Mouse (Mus musculus): ENCODE measurements around the gene Bco2.

The Bco2 gene

DNA sequence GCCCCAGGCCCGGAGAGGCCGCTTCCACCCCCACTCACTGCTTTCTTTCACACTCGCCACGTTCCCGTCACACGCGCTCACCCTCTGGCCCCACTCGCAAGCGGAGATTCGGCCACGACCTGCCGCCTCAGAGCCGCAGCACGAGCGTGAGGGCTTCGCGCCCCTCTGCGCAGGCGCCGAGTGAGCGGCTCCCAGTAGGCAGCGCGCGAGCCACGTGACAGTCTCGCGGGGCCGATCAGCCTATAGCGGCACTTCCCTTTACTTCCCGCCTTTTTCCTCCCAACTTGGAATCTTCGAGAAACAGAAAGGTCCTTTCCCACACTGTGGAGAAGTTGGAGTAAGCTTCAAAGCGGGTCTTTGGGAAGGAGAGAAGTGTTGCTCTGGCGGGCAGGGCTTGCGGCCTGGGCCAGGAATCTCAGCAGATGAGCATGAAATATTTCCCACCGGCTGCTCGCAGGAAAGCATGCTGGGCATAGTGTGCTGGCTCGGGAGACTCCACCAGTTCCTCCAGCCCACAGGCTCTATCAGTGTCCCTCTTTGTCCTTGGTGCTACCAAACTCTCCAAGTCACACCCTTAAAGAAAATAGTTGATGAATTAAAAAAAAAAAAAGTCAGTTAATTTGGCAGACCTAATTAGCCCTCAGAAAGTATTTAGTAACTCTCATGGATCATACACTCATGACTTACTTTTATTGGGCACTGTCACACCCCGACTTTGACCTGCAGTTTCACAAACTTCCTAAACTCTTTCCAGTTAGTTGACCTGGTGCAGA lies 6.3 kb upstream of the Bco2 start, which contains the start of gene Tex12:
Gene Tex12 (minus strand): TSS at position 181 of the 773 bp plus-strand sequence.
- DNase-seq (ENCODE audit: low read depth, low spot score) = no peak

DNA sequence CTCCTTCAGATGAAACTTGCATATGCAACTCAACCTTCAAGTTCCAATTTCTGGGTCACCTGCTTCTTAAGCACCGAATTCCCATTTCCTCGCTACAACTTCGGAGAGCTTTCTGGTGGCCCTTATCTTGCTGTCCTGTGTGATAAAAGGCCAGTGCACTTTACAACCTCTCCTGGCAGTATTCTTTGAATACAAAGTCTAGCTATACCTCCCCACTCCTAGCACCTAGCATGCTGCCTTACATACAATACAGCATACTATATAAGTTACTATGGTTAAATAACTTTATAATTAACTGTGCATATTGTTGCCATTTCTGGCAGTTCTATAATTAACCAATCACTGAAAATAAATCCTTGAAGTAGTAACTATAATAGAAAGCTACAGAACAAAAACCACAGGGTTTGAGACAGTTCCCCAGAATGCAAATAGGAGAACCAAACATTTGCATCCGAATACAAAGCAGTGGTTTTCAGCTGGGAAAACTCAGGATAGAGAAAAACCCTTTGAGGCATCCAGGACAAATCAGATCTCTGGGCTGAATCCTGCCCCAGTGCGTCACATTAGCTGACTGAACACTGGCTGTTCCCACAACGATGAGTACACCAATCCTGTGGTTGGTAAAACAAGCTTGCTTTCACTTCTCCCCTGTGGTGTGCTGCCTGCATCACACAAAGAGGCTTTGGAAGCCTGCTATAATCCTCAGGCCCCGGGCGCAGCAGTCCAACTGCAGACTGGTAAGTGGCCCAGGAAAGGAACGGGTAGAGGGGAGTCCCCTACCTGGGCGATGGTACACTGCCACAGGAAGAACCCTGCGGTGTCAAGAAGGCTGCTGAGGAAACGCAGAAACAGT lies 514 bp downstream of the Bco2 start, which contains the start of gene Il18:
Gene Il18 (plus strand): TSS at position 587 of the 853 bp plus-strand sequence.
- DNase-seq (ENCODE audit: low read depth, low spot score) = peak; percentile 43

DNA sequence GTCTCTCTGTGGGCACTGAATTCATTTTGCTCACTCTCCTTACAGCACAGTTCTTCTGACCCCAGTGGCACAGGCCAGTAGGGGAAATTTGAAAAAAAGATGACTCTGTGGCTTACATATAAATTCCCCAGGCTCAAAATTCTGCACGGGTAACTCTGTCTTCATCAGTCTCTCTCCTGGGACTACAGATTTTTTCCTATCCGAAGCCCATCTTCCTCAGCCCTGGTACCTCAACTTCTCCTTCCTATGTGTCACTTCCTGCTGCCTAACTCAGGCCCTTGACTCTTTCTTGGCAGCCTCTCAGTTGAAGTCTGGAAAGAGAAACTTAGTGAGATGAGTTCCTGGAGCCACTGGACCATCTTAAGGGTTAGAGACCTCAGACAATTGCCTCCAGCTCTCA lies 1.4 kb downstream of the Bco2 start:
- no peak for DNase-seq (ENCODE audit: low read depth, low spot score)

DNA sequence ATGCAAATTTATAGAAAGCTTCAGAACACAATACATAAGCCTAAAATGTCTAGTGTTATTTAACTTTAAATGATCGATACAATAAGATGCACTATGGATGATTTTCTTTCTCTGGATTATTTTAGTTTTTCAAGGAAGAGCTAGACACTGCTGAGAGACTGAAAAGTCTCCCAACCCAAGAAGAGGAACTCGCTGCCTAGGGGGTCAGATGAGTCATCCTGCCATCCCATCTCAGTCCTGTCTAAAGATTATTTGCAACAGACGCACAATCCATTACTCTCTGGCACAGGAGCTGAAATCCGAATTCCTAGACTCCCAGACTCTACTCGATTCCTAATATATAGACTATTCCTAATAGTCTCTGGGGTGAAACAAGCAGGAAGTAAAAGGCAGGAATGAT lies 2.8 kb downstream of the Bco2 start:
- DNase-seq (ENCODE audit: low read depth, low spot score) = no peak

DNA sequence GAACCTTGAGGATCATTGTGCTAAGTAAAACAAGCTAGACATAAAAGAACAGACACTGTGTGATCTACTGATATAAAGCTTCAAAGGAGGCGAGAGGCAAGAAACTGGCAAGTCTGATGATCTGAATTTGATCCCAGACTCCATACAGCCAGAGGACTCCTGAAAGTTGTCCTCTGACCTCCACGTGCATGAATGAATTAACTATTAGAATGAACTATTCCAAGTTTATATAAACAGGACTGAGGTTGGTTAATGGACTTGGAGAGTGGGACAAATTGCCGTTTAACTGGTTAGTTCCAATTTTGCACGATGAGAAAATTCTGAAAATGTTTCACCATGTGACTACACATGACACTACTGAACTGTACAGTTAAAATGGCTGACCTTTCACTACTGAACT lies 6.0 kb downstream of the Bco2 start:
- no peak for DNase-seq (ENCODE audit: low read depth, low spot score)

DNA sequence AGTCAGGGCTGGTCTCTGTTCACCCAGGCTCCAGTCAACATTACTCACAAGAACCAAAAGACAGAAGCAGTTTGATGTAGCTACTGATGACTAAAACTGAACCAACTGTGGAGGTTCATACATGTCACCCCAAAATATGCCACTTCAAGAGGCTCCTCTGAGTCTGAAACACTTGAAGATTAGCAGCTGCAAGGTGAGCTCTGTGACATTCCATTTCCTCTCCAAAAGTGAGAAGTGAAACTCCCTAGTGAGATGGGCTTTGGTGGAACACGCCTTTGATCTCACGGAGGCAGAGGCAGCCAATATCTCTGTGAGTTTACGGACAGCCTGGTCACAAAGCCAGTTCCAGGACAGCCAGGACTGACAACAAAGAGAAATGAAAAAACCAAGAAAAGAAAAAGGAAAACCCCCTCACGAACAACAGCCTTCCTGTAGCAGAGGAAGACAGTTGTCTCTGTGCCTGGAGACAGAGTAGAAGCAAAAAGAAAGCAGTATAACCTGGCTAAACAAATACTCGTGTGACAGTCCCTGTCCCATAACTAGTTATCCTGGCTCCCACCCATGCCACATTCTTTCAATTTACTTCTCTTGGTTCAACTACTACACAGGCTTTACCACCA lies 7.0 kb downstream of the Bco2 start:
- DNase-seq (ENCODE audit: low read depth, low spot score) = no peak

DNA sequence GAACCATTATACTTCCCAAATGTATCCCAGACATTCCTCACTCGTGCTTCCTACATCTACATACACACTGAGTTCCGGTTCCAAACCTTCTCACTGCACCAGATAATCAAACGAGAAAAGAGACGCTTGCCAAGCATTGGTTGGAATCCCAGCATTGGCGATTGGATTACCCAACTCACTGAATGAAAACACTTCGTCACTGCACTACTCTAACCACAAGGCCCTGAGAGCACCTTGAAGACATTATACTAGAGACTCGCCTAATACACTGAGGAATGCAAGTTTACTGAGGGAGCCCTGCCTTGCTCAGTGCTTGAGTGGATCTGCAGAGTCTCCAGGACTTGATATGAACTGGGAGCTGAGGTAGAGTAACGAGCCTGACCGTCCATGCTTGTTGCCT lies 12.6 kb downstream of the Bco2 start:
- DNase-seq (ENCODE audit: low read depth, low spot score) = no peak

DNA sequence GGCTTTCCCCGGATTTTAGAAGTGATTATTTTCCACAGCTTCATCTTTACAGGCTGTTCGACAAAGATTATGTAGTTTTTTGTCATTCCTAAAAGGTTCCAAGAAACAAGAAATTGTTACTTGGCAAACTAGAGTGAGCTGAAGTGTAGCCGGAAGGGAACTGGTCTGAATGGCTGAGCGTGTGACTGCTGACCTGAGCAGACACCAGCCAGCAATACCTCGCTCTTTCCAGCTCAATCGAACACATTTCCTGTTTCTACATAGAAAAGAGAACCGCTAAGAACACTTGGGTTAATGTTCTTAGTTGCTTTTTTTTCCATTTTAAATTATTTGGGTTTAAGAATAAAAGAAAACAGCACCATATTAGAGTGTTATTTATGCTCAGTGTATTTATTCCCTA lies 14.8 kb downstream of the Bco2 start:
- no peak for DNase-seq (ENCODE audit: low read depth, low spot score)

DNA sequence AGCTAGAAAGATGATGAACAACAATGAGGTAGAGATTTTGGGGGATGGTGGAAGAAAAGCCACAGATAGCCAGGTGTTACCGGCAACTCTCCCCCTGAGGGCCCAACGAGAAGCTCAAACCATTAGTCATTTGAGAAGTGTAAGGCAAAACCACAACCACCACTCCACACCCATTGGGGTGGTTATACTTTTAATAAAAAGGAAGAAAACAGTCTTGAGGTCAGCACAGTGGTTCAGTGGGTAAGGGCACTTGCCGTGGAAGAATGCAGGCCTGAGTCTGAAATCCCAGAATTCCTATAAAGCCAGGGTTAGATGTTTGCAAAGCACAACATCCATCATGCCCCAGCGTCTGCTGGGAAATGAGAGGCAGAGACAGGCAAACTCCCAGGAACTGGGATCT lies 17.7 kb downstream of the Bco2 start:
- DNase-seq (ENCODE audit: low read depth, low spot score) = no peak

DNA sequence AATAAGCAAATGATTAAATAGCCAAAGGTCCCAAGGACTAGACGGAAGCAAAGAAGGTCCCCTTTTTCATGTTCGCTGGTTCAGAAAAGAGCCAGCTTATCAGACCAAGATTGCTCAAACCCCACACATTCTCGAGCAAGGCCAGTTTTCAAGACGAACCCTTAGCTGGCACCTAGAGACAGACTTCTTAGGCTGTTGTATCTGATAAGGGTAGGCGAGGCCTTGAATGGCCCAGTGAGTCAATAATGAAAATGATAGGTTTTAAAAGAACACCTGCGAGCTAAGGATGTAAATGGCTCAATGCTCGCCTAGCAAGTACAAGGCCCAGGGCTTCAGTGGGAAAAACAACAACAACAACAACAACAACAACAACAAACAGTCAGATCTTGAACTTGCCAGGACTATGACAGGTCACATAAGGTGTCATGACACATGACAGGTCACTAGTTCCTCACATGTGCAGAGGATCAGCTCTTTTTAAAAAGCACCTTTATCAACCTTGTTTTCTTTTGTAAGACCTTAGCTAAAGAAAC lies 18.3 kb downstream of the Bco2 start:
- DNase-seq (ENCODE audit: low read depth, low spot score) = no peak

DNA sequence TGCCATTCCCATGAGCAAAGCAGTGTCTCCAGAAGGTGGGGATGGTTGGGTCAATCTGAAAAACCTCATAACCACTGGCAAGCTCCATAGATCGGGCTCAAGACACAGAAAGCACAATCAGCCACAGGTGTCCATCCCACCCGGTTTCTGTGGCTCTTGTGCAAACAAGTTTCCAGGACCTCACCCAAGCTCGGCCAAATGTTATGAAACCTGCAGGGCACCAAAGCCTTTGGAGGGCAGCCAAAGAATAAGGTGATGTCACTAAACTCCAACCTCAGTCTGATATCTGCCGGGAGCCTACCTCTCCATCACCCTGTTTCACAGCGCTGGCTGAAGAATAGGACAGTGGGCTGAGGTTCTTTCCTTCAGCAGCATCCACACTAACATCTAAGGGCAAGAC lies 19.1 kb downstream of the Bco2 start:
- DNase-seq (ENCODE audit: low read depth, low spot score) = no peak

DNA sequence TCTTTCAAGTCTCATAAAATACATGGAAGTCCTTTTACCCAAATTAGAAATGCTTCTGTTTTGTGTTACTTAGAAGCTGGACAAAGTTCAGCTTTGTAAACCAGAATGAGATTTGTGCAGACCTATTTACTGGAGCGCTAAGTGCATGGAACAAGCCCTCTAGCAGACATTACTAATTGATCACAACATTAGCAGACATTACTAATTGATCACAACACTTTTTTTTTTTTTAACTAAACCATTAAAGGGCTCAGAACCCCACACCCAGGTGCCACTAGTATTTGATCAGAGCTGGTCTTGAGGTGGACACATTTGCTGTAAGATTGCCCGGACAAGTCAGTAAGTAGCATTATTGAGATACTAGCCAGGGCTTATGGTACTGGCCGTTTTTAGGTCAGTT lies 21.2 kb downstream of the Bco2 start:
- DNase-seq (ENCODE audit: low read depth, low spot score) = no peak

DNA sequence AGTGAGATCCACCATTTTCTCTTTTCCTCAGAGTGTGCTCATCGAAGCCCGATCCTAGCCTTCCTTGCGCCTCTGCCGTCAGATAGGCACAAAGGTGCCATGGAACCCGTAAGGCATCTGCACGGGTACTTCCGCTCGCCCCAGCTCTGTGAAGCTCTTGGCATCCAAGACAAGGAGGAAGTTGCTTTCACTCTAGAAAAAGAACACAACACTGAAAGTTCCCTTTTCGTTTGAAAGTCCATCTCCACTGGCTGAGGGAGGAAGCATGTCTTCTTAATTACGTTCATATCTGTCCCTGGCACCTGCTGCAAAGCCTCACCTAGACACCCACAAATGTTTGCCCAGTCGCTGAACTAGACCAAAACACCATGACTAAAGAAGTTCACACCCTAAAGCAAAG lies 21.7 kb downstream of the Bco2 start:
- DNase-seq (ENCODE audit: low read depth, low spot score) = peak; percentile 30

DNA sequence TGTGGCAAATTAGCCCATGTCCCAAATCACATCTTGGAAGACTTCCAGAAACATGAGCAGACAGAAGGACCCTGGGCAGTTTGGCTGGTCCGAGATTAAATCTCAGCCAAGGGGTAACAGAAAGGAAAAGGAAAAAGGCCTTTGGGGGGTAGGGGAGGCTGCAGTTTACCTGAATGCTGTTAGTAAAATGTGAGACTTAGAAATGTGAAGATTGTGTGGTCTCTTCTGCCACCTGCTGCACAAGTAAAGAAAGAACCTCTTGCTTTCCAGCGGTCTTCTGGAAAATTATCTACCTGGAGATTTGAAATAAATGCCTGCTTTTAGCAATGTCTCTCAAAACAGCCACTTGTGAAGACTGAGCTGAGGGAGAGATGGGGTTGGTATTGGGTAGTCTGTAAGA lies 24.1 kb downstream of the Bco2 start:
- peak; percentile 15 for DNase-seq (ENCODE audit: low read depth, low spot score)

DNA sequence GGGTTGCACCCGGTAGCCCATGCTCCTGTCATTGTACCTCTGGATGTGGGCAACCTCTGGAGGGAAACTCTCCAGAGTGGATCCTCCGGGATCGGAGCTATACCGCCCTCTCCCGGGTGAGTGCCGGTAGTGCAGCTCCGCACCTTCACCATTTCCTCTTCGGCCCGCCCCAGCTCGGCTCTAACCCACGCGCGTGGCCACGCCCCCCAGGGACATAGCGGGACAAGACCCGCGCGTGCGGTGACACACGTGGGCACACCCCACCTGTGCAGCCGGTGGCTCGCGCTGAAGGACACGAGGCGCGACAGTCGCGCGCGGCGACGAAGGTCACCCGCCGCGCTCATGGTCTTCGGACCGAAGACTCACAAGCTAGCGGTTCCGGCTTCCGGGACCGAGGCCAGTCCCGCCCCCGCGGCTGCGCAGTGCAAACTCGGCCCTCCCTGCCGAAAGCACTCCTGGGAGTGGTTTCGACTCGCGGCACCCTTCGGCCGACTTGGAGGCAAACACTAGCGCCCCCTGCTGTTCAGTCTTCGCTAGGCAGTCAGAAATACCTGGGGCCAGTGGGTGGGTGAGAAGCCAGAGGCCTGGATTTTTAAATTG lies 26.6 kb downstream of the Bco2 start, which contains the start of gene Pts:
Gene Pts (minus strand): TSS at position 432 of the 600 bp plus-strand sequence.
- peak; percentile 99 for DNase-seq (ENCODE audit: low read depth, low spot score)

DNA sequence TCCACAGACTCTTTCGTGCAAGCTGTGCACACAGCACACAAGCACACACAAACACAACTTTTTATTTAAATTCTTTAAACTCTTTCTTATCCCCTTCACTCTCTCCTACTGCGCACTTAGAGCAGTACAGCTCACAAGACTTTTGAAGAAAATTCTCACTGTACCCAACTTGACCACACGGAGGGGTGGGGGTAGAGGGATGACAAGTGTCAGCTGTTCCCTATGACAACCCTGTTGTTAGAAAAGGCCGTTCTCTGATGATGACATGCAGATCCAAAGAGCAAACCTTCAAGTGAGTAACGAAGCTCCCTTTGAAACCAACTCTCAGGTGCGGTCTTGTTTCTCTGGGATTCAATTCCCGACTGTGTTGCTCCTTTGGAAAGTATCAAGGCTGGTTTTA lies 27.1 kb downstream of the Bco2 start:
- no peak for DNase-seq (ENCODE audit: low read depth, low spot score)

DNA sequence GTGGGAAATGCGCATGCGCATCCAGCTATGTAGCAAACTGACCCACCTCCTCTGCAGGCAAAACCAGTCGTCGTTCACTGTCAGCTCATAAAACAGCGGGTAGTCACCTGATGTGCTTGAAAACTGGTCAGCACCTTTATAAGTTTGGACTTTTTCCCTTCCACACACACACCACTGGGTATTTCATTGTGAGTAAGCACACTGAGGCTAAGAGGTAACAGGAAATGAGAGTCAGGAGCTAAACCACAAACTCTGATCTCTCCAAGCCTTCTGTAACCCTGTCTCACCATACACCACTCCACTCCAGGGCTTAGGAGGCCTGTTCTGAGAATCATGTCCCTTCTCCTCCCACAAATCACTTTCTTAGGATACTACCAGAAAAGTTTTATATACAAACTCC lies 29.4 kb downstream of the Bco2 start:
- DNase-seq (ENCODE audit: low read depth, low spot score) = no peak

DNA sequence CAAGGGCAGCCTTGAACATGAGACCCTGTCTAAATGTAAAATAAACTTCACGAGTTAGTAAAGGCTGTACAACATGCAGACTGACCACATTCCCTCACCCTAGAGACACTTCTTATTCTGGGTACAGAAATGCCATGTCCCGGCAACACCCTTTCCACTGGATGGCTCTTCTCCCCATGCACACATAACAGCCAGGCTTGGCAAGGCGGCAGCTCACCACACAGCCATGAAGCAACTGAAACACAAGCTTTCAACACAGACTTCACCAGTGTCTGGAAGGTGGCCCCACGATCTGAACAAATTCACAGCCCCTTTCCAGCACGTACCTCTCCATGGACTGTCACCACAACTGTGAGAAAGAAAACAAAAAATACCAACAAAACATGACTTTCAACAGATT lies 30.0 kb downstream of the Bco2 start:
- no peak for DNase-seq (ENCODE audit: low read depth, low spot score)

DNA sequence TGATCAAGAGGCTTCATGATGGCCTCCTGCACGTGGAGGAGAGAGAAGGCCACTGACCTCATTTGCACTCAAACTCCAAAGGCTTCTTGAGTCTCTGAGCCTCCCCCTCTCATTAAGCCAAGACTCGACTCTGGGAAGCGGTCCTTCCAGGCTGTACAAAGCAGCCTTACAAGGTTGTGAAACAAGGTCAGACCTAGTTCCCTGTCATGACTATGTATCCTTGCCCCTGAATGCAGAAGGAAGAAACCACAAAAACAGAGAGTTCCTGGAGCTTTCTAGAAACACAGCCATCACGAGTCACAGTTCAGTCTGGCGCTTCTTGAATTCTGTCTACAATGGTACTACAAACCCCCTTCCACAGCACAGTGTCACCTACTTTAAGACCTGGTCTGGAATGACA lies 32.4 kb downstream of the Bco2 start:
- DNase-seq (ENCODE audit: low read depth, low spot score) = no peak

DNA sequence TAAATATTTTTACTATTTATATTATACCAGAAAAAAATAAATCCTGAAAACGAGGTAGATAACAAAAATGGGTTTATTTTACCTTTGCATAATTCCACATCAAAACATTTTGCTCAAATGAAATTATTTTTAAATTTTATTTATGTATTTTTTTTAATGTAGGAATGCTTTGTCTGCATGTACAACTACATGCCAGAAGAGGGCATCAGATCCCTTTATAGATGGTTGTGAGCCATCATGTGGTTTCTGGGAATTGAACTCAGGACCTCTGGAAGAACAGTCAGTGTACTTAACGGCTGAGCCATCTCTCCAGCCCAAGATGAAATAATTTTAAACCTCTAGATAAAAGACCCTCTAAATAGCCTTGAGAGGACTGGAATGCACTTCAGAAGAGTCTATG lies 33.4 kb downstream of the Bco2 start:
- DNase-seq (ENCODE audit: low read depth, low spot score) = no peak

DNA sequence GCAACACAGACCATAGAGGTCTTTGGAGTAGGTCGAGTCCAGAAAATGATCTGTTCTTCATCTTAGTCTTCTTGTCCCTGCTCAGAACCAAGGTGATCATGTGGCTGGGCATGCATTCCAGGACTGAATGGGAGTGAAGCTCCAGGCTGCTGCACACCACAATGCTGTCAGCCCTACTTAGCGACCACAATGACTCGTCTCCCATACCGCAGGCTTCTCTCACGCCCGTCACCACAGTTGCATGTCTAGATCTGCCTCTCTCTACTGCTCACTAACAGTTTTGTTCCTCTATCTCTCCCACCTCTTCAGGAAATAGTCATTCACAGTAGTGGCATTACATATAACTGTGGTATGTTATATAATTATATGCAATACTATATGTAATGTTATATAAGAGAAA lies 34.2 kb downstream of the Bco2 start:
- no peak for DNase-seq (ENCODE audit: low read depth, low spot score)

DNA sequence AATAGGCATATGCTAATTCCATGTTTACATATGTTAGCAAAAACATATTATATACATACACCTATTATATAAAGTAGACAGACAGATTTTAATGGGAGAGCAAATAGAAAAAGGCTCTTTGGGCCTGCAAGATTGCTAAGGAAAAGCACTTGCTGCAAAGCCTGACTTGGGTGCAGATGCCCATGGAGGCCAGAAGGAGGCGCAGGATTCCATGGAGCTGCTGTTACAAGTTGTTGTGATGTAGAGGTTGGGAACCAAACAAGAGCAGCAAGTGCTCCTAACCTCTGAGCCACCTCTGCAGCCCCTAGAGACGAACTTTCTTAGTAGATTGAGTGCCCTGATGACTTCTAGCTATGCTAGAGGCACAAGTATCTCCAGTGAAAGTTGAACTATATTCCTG lies 36.2 kb downstream of the Bco2 start:
- no peak for DNase-seq (ENCODE audit: low read depth, low spot score)
